Comparison of ENCODE assay signal across 8 mouse cellular contexts in genomic region chr11:34010133-34010858, GRCm38 (mm10). TPM values are rescaled to one million over a fixed set of nuclear protein-coding genes. Genes with fewer than 3 reads are reported as not detected.
DNase-seq lines count a peak whose midpoint lies in the region; ATAC-seq lines count a peak whose summit lies in the region.
"Had no signal": no experiment of that assay in that cellular context is flagged by ENCODE, and none has a peak within 500 bp of the region (broad histone marks: within the 10 kb centered on the region; RNA-seq: fewer than 3 reads in every experiment).

No protein-coding gene starts in this region.

- peak overlapping the region; percentile 87 for H3K27ac ChIP-seq in macrophage

- H3K79me2 ChIP-seq in macrophage (ENCODE audit: inconsistent target): no peaks in the 10 kb centered on the region

- H3K36me3 ChIP-seq in macrophage (ENCODE audit: inconsistent target): no peaks in the 10 kb centered on the region

- no peak overlapping the region for H3K4me3 ChIP-seq in macrophage (ENCODE audit: inconsistent target)

- peak; percentile 96 for DNase-seq in 416B (ENCODE audit: low read depth)
- peak; percentile 77 for DNase-seq in CD4-positive, CD25-positive, alpha-beta regulatory T cell, adult 2 months (ENCODE audit: low read depth, low spot score)
- DNase-seq in urinary bladder, postnatal 4 days (ENCODE audit: low spot score in 2 of 2): no peak
- no peak for DNase-seq in frontal cortex, postnatal 36 days (ENCODE audit: low spot score in 2 of 2)
- no peak for DNase-seq in layer of hippocampus, postnatal 36 days

- ATAC-seq in inflammation-experienced regulatory T-cells, adult 6 months: peak; percentile 64
- ATAC-seq: forebrain, embryonic 14.5 days had no signal

- WGBS in macrophage (ENCODE audit: missing documents): 14% methylated on average over 6 of the region's 7 CpGs

RNA-seq across cellular contexts. Expression of gene Kcnip1, which starts 17.3 kb away (rescaled TPM):
- under 1 TPM in 1 of 3 experiments, not detected in 2; 0.58 TPM for polyA plus RNA-seq in inflammation-experienced regulatory T-cells, adult 6 months (2017; shearing (Covaris generic))
- under 1 TPM in 3 of 26 experiments, not detected in 23; 0.13 to 0.33 (median 0.26) TPM for total RNA-seq in macrophage (2018; cell fraction: chromatin; rRNA removed)
- total RNA-seq in macrophage (2018; cell fraction: cytosol; rRNA removed): not detected
- not detected for total RNA-seq in macrophage (2018; cell fraction: nucleus; rRNA removed)
- not detected in 3 replicates for polyA plus RNA-seq in macrophage (2018)
- total RNA-seq in layer of hippocampus, postnatal 36 days (2021): 10 to 100 TPM; 20.6 to 21.0 TPM

RNA-seq across cellular contexts. Expression of gene Lcp2, which starts 36.4 kb away (rescaled TPM):
- 100 to 1,000 TPM; 451 to 581 (median 480) TPM for polyA plus RNA-seq in inflammation-experienced regulatory T-cells, adult 6 months (2017; shearing (Covaris generic))
- total RNA-seq in macrophage (2018; cell fraction: chromatin; rRNA removed): 1,000 to 10,000 TPM in 1 of 26 experiments, 100 to 1,000 TPM in 25; 164 to 1,019 (median 482) TPM
- total RNA-seq in macrophage (2018; cell fraction: cytosol; rRNA removed): 100 to 1,000 TPM in 18 of 26 experiments, 10 to 100 TPM in 8; 66.7 to 415 (median 156) TPM
- 100 to 1,000 TPM; 109 to 703 (median 344) TPM for total RNA-seq in macrophage (2018; cell fraction: nucleus; rRNA removed)
- 82.2 to 128 TPM (median 93.6 TPM) in 3 replicates for polyA plus RNA-seq in macrophage (2018)
- total RNA-seq in layer of hippocampus, postnatal 36 days (2021): 1 to 10 TPM; 3.9 to 6.1 TPM

RNA-seq across cellular contexts. Expression of gene Kcnmb1, which starts 47.5 kb away (rescaled TPM):
- 1 to 10 TPM in 1 of 3 experiments, under 1 TPM in 2; 0.53 to 1.6 (median 0.66) TPM for polyA plus RNA-seq in inflammation-experienced regulatory T-cells, adult 6 months (2017; shearing (Covaris generic))
- not detected for total RNA-seq in macrophage (2018; cell fraction: chromatin; rRNA removed)
- not detected for total RNA-seq in macrophage (2018; cell fraction: cytosol; rRNA removed)
- not detected for total RNA-seq in macrophage (2018; cell fraction: nucleus; rRNA removed)
- polyA plus RNA-seq in macrophage (2018): not detected in 3 replicates
- total RNA-seq in layer of hippocampus, postnatal 36 days (2021): under 1 TPM; 0.20 TPM

Comparison
In these comparisons a context has a peak if more than half of its experiments do, and no peak if none do; other contexts are left out.
1. DNase-seq: peak in 416B (single experiment) and CD4-positive, CD25-positive, alpha-beta regulatory T cell, adult 2 months (single experiment); none in urinary bladder, postnatal 4 days (0 of 2), frontal cortex, postnatal 36 days (0 of 2) and layer of hippocampus, postnatal 36 days (0 of 2).